Mouse (Mus musculus) neutrophil, adult 83 days (primary cell): ENCODE measurements around the gene Olfr1129. TPM values are rescaled to one million over a fixed set of nuclear protein-coding genes. Genes with fewer than 3 reads are reported as not detected.

Experiments used
- total RNA-seq, 2 experiments: library from RNA; stranded (reverse); gene quantifications; one replicate each; pipeline ENCODE4 v1.2.4; 2023

The Olfr1129 gene
- total RNA-seq: not detected

DNA sequence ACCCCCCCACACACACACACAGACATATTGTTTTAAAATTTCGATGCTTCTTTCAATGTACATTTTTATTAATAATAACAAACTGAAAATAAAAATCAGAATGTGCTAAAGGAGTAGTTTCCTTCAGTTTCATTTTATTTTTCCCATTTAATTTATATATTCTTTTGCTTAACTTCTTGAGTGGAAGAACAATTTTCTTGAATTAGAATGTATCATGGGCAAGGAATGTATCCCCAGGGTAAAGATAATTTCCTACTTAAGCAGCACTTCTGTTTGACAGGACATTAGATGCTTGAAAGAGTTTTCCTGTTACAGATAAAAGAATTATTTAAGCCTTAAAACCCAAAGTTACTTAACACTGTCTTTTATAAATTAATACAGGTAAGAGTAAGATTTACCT lies at the start of gene Olfr1129:
Olfr1129 (plus strand) TSS at position 301 of the 400 bp plus-strand sequence.

DNA sequence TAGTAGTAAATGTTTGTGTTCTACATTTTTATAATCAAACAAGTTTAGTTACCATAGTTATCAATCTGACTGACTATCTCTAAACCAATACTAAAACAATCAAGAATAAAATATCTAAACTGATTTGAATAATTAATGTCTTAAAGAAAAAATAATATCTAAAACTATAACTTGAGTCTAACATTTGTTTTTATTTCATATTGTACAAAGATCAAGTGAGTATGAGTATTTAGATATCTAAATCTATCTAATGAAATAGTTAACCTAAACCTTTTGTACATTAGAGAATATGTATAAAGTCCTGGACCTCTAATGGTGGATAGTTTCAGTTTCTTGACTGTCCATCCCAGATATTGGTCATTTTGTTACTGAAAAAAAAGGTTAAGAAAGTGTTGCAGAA lies 42.2 kb upstream of the Olfr1129 start, which contains the start of gene Olfr153:
Olfr153 (plus strand) TSS at position 301 of the 400 bp plus-strand sequence.

DNA sequence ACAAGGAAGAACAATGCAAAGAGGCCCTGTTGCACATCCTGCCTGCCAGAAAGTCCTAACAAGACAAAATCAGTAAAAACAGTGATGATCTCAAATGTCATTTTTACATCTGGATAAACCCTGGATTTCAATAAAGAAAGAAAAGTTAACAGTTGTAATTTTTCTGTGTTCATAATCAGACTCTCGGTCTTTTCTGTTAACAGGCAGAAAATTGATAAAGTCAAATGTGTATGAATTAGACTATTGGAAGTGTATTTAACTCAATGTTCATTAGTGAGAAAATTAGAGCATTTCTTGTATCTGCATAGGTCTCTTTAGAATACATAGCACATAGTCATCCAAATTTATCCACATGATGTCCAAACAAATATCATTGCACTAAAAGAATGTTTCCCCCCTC lies 28.3 kb upstream of the Olfr1129 start, which contains the start of gene Olfr1128:
Olfr1128 (minus strand) TSS at position 101 of the 400 bp plus-strand sequence.

DNA sequence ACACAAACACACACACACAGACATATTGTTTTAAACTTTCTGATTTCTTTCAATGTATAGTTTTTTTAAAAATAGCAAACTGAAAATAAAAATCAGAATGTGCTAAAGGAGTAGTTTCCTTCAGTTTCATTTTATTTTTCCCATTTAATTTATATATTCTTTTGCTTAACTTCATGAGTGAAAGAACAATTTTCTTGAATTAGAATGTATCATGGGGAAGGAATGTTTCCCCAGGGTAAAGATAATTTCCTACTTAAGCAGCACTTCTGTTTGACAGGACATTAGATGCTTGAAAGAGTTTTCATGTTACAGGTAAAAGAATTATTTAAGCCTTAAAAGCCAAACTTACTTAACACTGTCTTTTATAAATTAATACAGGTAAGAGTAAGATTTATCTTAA lies 32.2 kb downstream of the Olfr1129 start, which contains the start of gene Olfr1130:
Olfr1130 (plus strand) TSS at position 301 of the 400 bp plus-strand sequence.

DNA sequence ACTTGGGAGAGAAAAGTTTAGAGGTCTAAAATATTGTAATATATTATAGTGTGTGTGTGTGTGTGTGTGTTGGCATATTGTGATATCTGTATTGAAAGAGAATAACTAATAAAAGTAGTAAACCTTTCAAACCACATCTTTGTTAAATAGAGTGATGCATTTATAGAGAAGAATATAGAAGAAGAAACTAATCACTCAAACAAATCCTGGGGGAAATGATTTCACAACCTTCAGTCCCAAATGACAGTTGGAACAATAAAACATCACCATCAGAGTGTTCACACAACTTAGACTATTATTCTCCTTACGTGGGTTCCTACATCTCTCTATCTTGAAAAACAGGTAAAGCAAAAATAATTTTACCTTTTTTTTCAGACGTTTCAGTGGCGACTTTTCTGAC lies 53.1 kb downstream of the Olfr1129 start, which contains the start of gene Olfr1131:
Olfr1131 (plus strand) TSS at position 301 of the 400 bp plus-strand sequence.

Other genes with a start within 250 kb of the Olfr1129 start
- gene Olfr1120, start 219.1 kb upstream of the Olfr1129 start, total RNA-seq: not detected
- gene Olfr1121, start 204.0 kb upstream of the Olfr1129 start, total RNA-seq: not detected
- not detected for gene Olfr1122, start 188.1 kb upstream of the Olfr1129 start, total RNA-seq
- gene Olfr1123, start 157.3 kb upstream of the Olfr1129 start, total RNA-seq: not detected
- not detected for gene Olfr1124, start 143.6 kb upstream of the Olfr1129 start, total RNA-seq
- gene Olfr1126, start 119.9 kb upstream of the Olfr1129 start, total RNA-seq: not detected
- not detected for gene Pramel7, start 76.8 kb upstream of the Olfr1129 start, total RNA-seq
- gene Pramel6, start 67.3 kb upstream of the Olfr1129 start, total RNA-seq: not detected
- gene Olfr153, start 42.1 kb upstream of the Olfr1129 start, total RNA-seq: not detected
- gene Olfr1128, start 28.4 kb upstream of the Olfr1129 start, total RNA-seq: not detected
- gene Olfr1130, start 32.3 kb downstream of the Olfr1129 start, total RNA-seq: not detected
- gene Olfr1131, start 53.2 kb downstream of the Olfr1129 start, total RNA-seq: not detected
- not detected for gene Olfr1132, start 63.6 kb downstream of the Olfr1129 start, total RNA-seq
- gene Olfr1133, start 73.5 kb downstream of the Olfr1129 start, total RNA-seq: not detected
- gene Olfr1134, start 84.6 kb downstream of the Olfr1129 start, total RNA-seq: not detected
- not detected for gene Olfr1135, start 99.8 kb downstream of the Olfr1129 start, total RNA-seq
- gene Olfr1136, start 120.0 kb downstream of the Olfr1129 start, total RNA-seq: not detected
- not detected for gene Olfr1137, start 139.3 kb downstream of the Olfr1129 start, total RNA-seq
- not detected for gene Olfr1138, start 166.1 kb downstream of the Olfr1129 start, total RNA-seq
- not detected for gene Olfr1140, start 169.8 kb downstream of the Olfr1129 start, total RNA-seq
- not detected for gene Olfr1141, start 180.1 kb downstream of the Olfr1129 start, total RNA-seq
- gene Olfr152, start 205.6 kb downstream of the Olfr1129 start, total RNA-seq: not detected
- not detected for gene Olfr1143, start 226.7 kb downstream of the Olfr1129 start, total RNA-seq
- not detected for gene Olfr1145, start 235.9 kb downstream of the Olfr1129 start, total RNA-seq